Mouse (Mus musculus) forebrain, embryonic 11.5 days (tissue): ENCODE measurements around the gene Dusp5. TPM values are rescaled to one million over a fixed set of nuclear protein-coding genes. Genes with fewer than 3 reads are reported as not detected.

Experiments
- ATAC-seq: fragments of 200-750 bp; cut with Nextera tagmentation; replicated peaks from 2 replicates; pipeline ENCODE4 v1.8.0; 2017; ENCODE audit warnings: moderate TSS enrichment; ENCODE audit not compliant: low FRiP score
- DNase-seq: peaks from one replicate; pipeline ENCODE4 v3.0.0-alpha.2; 2017; ENCODE audit warnings: low spot score
- H3K27ac ChIP-seq: fragments of 300-500 bp; sonication (generic); 2 replicates; pipeline ENCODE4 v1.5.1; 2014; ENCODE audit warnings: low read depth, low read length
- H3K27me3 ChIP-seq: fragments of 300-500 bp; sonication (generic); 2 replicates; pipeline ENCODE4 v1.6.1; 2014; ENCODE audit warnings: mild to moderate bottlenecking, low read length, mixed read lengths; ENCODE audit not compliant: control insufficient read depth, insufficient read depth
- H3K36me3 ChIP-seq: fragments of 300-500 bp; sonication (generic); 2 replicates; pipeline ENCODE4 v1.6.1; 2014; ENCODE audit warnings: mild to moderate bottlenecking, low read length, moderate library complexity, mixed read lengths; ENCODE audit not compliant: control insufficient read depth, insufficient read depth
- H3K4me1 ChIP-seq: fragments of 300-500 bp; sonication (generic); replicated peaks from 2 replicates; pipeline ENCODE4 v1.6.1; 2014; ENCODE audit warnings: low read length, mixed read lengths; ENCODE audit not compliant: control insufficient read depth, insufficient read depth
- H3K4me2 ChIP-seq: fragments of 300-500 bp; sonication (generic); 2 replicates; pipeline ENCODE4 v1.6.1; 2014; ENCODE audit warnings: low read depth, mild to moderate bottlenecking, low read length, moderate library complexity, mixed read lengths; ENCODE audit not compliant: severe bottlenecking
- H3K4me3 ChIP-seq: fragments of 300-500 bp; sonication (generic); 2 replicates; pipeline ENCODE4 v1.5.1; 2014; ENCODE audit warnings: low read depth, low read length
- H3K9ac ChIP-seq: fragments of 300-500 bp; sonication (generic); 2 replicates; pipeline ENCODE4 v1.6.1; 2014; ENCODE audit warnings: low read length
- H3K9me3 ChIP-seq: fragments of 300-500 bp; sonication (generic); 2 replicates; pipeline ENCODE4 v1.6.1; 2016; ENCODE audit warnings: low read length, mixed read lengths; ENCODE audit not compliant: control insufficient read depth
- WGBS: fragments of 180-500 bp; shearing (Covaris S2); extraction: QIAGEN DNeasy Blood & Tissue Kit; methylation state at CpG from one replicate; pipeline ENCODE4 v1.1.7; 2014; 5-methylcytosine and 5-hydroxymethylcytosine counted together
- polyA plus RNA-seq: library from polyadenylated mRNA; unstranded; fragments of >200 nt; fragmentation: Nextera tagmentation; extraction: Ambion mirVana; gene quantifications from 2 replicates; pipeline ENCODE4 v1.2.1, GENCODE M21; 2014

The Dusp5 gene
- polyA plus RNA-seq, 1 experiment from 2014 or later = 4.4 TPM

- Histone ChIP-seq H3K9ac (no peak overlapping the region), H3K27ac (no peak overlapping the region), H3K4me1 (peaks cover 6% of the 10 kb centered on the region; the same call in 1 of the 2 replicates), H3K4me3 (no peak overlapping the region), H3K4me2 (no peak overlapping the region), H3K36me3 (no peaks in the 10 kb centered on the region), H3K27me3 (peaks cover 3% of the 10 kb centered on the region; the same call in 1 of the 2 replicates), H3K9me3 (no peaks in the 10 kb centered on the region)
- DNase-seq = no peak
- ATAC-seq = no peak
- 91% methylated on average over 15 of the region's 15 CpGs for WGBS
Observed at GRCm38 (mm10) chr19:53533810-53534601, 5.1 kb downstream of the Dusp5 start.

GRCm38 (mm10) chr19:53534757-53535410 is 6.0 kb downstream of the Dusp5 start:
- ATAC-seq (no peak), DNase-seq (no peak)
- Histone ChIP-seq H3K9me3 (no peaks in the 10 kb centered on the region), H3K27me3 (peaks cover 3% of the 10 kb centered on the region; the same call in 1 of the 2 replicates), H3K4me1 (peaks cover 4% of the 10 kb centered on the region; the same call in 1 of the 2 replicates), H3K27ac (no peak overlapping the region), H3K36me3 (no peaks in the 10 kb centered on the region), H3K4me3 (no peak overlapping the region), H3K9ac (no peak overlapping the region), H3K4me2 (no peak overlapping the region)
- WGBS = 66% methylated on average over 7 of the region's 7 CpGs

- no peak overlapping the region for H3K4me3 ChIP-seq
Observed at GRCm38 (mm10) chr19:53535421-53535820, 6.5 kb downstream of the Dusp5 start.

GRCm38 (mm10) chr19:53536251-53536650 is 7.3 kb downstream of the Dusp5 start:
- no peak for ATAC-seq
- WGBS = 90% methylated on average over 6 of the region's 6 CpGs

More at GRCm38 (mm10) chr19:53535421-53535820, 6.5 kb downstream of the Dusp5 start:
- H3K36me3 ChIP-seq = no peaks in the 10 kb centered on the region
- H3K4me1 ChIP-seq = 0 out of 2 replicates have a peak, but pooled peaks cover 3% of the 10 kb centered on the region
- WGBS = 91% methylated on average over 6 of the region's 6 CpGs
- no peak overlapping the region for H3K4me2 ChIP-seq
- no peaks in the 10 kb centered on the region for H3K9me3 ChIP-seq
- DNase-seq (no peak), ATAC-seq (no peak)
- H3K27ac ChIP-seq = no peak overlapping the region
- peaks cover 3% of the 10 kb centered on the region; the same call in 1 of the 2 replicates for H3K27me3 ChIP-seq
- no peak overlapping the region for H3K9ac ChIP-seq

GRCm38 (mm10) chr19:53536731-53537666 is 8.1 kb downstream of the Dusp5 start:
- no peaks in the 10 kb centered on the region for H3K27me3 ChIP-seq
- 78% methylated on average over 17 of the region's 17 CpGs for WGBS
- no peaks in the 10 kb centered on the region for H3K9me3 ChIP-seq
- no peaks in the 10 kb centered on the region for H3K36me3 ChIP-seq
- no peak for DNase-seq
- no peak overlapping the region for H3K4me3 ChIP-seq
- no peaks in the 10 kb centered on the region for H3K4me1 ChIP-seq
- no peak overlapping the region for H3K9ac ChIP-seq
- H3K4me2 ChIP-seq = no peak overlapping the region
- H3K27ac ChIP-seq = no peak overlapping the region
- no peak for ATAC-seq

More at GRCm38 (mm10) chr19:53536251-53536650, 7.3 kb downstream of the Dusp5 start:
- no peak overlapping the region for H3K27ac ChIP-seq
- DNase-seq = no peak
- H3K9ac ChIP-seq = no peak overlapping the region
- no peak overlapping the region for H3K4me2 ChIP-seq
- H3K27me3 ChIP-seq = no peaks in the 10 kb centered on the region
- H3K4me3 ChIP-seq = no peak overlapping the region
- no peaks in the 10 kb centered on the region for H3K36me3 ChIP-seq
- H3K9me3 ChIP-seq = no peaks in the 10 kb centered on the region
- no peaks in the 10 kb centered on the region for H3K4me1 ChIP-seq

- Histone ChIP-seq H3K27me3 (no peaks in the 10 kb centered on the region), H3K4me2 (no peak overlapping the region), H3K27ac (no peak overlapping the region), H3K9ac (no peak overlapping the region), H3K36me3 (no peaks in the 10 kb centered on the region), H3K4me1 (no peaks in the 10 kb centered on the region), H3K9me3 (no peaks in the 10 kb centered on the region), H3K4me3 (no peak overlapping the region)
- no peak for DNase-seq
- no peak for ATAC-seq
- WGBS = 90% methylated on average over 11 of the region's 11 CpGs
Observed at GRCm38 (mm10) chr19:53538024-53538423, 9.1 kb downstream of the Dusp5 start.

GRCm38 (mm10) chr19:53538796-53539195 is 9.9 kb downstream of the Dusp5 start:
- H3K27me3 ChIP-seq = no peaks in the 10 kb centered on the region
- no peaks in the 10 kb centered on the region for H3K4me1 ChIP-seq
- H3K27ac ChIP-seq = no peak overlapping the region
- WGBS = 80% methylated on average over 5 of the region's 5 CpGs
- no peak for ATAC-seq
- H3K9me3 ChIP-seq = no peaks in the 10 kb centered on the region
- H3K36me3 ChIP-seq = no peaks in the 10 kb centered on the region
- H3K9ac ChIP-seq = no peak overlapping the region
- no peak overlapping the region for H3K4me2 ChIP-seq
- DNase-seq = no peak
- H3K4me3 ChIP-seq = no peak overlapping the region

- ATAC-seq (no peak), DNase-seq (no peak)
- H3K9ac ChIP-seq = no peak overlapping the region
- H3K27me3 ChIP-seq = no peaks in the 10 kb centered on the region
- no peaks in the 10 kb centered on the region for H3K9me3 ChIP-seq
- H3K4me1 ChIP-seq = no peaks in the 10 kb centered on the region
- no peak overlapping the region for H3K27ac ChIP-seq
- no peak overlapping the region for H3K4me3 ChIP-seq
- WGBS = 77% methylated on average over 3 of the region's 3 CpGs
- no peaks in the 10 kb centered on the region for H3K36me3 ChIP-seq
- H3K4me2 ChIP-seq = no peak overlapping the region
Observed at GRCm38 (mm10) chr19:53539296-53539695, 10.4 kb downstream of the Dusp5 start.
